Mouse (Mus musculus): ENCODE data around the gene Il13ra1.

DNA sequence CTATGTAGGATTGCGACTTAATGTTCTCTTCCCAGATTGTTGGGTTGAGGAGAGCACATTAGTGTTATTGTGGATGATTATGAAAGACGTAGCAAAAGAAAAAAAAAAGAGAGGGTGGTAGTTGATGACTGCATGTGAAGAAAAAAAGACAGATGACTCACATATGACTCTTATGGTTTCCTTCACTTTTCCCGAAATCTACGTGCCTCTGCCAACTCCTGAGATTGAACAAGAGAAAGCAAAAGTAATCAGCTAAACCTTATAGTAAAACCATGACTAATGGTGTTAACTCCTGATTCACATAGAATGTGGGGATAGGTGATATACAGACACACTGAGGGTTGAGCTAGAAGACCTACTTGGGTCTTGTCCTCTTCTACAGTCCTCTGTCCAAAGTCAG lies 3.3 kb downstream of the Il13ra1 start:
- TF ChIP-seq POLR2A (IDR thresholded peaks at IDR 0.05; ENCODE audit: low read depth, low read length): no peak
- TF ChIP-seq CTCF (conservative IDR thresholded peaks at IDR 0.05; ENCODE audit: insufficient read depth, insufficient read length, low read depth, low read length): no peak

Measured in kidney, adult 2 months (tissue).